Mouse (Mus musculus) embryo, embryonic 11.5 days (tissue): ENCODE measurements around the gene Arhgap42.

Experiments
- DNase-seq: peaks from one replicate; pipeline ENCODE4 v3.0.0-alpha.2; 2012; ENCODE audit warnings: low read depth, low spot score

The Arhgap42 gene

GRCm38 (mm10) chr9:9027904-9028303 is 211.0 kb downstream of the Arhgap42 start:
- no peak for DNase-seq

- peak; percentile 9 for DNase-seq
Measured at GRCm38 (mm10) chr9:9027445-9027844, 211.5 kb downstream of the Arhgap42 start.

- no peak for DNase-seq
Measured at GRCm38 (mm10) chr9:9015108-9015507, 223.8 kb downstream of the Arhgap42 start.

- DNase-seq = no peak
Measured at GRCm38 (mm10) chr9:9001170-9001569, 237.7 kb downstream of the Arhgap42 start.

GRCm38 (mm10) chr9:8996494-8996893 is 242.4 kb downstream of the Arhgap42 start:
- no peak for DNase-seq

GRCm38 (mm10) chr9:8982315-8982714 is 256.6 kb downstream of the Arhgap42 start:
- no peak for DNase-seq

GRCm38 (mm10) chr9:8977775-8978174 is 261.1 kb downstream of the Arhgap42 start:
- no peak for DNase-seq

GRCm38 (mm10) chr9:8971491-8971890 is 267.4 kb downstream of the Arhgap42 start, which contains the start of gene Gm16485:
Gm16485 (plus strand) TSS chr9:8971791.
- DNase-seq = no peak

- DNase-seq = no peak
Measured at GRCm38 (mm10) chr9:8970240-8970639, 268.7 kb downstream of the Arhgap42 start.

GRCm38 (mm10) chr9:8964512-8965133 is 274.3 kb downstream of the Arhgap42 start:
- DNase-seq = peak; percentile 9

GRCm38 (mm10) chr9:8953306-8953705 is 285.6 kb downstream of the Arhgap42 start:
- DNase-seq = no peak
